Mouse (Mus musculus): Measurements from ENCODE around the gene Ltb4r2. TPM values are rescaled to one million over a fixed set of nuclear protein-coding genes. Genes with fewer than 3 reads are reported as not detected.

The Ltb4r2 gene
- polyA plus RNA-seq (2012; rRNA removed): 0.84 and 1.5 TPM in 2 replicates

DNA sequence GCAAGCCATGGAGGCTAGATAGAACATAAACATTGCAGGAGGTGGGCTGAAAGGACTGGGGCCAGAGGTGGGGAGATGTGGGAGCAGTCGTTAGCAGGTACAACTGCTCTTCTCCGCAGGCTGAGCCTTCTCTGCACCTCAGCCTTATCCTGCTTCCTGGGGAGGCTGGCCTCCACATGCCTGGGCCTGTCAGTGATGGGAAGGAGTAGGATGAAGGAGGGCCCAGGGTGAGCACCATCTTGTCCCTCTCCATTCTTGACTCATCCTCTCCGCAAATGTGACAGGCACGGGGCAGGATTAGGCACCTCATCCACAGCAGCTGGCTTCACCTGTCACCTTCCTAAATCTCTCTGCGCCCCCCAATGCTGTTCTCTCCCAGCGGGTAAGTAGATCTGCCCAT, at the start of gene Ltb4r2:
Ltb4r2 (plus strand) TSS at position 266 of the 400 bp plus-strand sequence.

DNA sequence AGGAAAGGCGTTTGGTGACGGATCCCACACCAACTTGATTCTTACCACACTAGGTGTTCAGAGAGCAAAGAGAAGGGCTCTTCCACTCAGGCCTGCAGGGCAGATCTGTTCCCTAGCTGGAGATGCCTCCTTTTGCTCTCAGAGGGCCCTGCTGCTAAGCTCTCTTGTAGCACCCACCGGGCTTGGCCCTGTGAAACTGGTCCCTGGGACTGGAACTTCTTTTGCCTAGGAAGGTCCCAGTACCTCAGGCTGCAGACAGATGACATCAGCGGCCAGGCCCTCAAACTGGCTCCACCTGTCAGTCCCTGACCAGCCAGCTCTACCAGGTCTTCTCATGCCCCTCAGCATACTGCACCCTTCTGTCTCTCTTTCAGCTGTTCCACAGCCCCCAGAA, 47.5 kb upstream of the Ltb4r2 start, which contains the start of gene Tgm1:
Tgm1 (minus strand) TSS at position 198 of the 394 bp plus-strand sequence.

DNA sequence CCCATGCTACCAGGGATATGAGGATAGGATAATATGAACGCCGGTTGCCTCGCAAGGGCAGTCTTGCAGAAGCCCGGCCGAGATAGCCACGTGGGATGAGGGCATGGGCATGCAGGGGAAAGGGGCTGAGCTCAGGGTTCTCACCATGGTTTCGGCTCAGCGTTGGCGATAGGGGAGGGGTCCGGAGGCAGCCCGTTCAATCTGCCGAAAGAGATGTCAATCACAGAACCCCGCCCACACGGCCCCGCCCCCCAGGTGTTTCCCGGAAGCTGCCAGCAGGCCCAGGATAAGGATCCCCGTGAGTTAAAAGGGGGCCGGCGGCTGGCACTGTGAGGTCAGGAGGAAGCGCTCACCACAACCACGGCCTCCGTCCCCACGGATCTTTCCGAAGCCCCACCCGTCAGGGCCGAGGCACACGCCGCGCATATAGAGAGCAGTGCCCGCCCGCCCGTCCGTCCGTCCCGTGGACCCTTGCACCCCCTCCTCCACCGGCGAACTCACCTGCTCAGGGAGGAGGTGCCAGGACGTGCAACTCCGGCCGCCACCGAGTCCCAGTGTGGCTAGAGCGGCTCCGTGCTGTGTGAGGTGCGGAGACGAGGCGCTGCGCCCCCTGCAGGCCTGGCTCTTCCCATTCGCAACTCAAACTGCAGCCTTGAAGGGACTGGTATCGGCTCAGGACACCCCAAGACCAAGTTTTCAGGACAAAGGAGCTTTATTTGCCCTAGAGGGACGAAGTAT, 39.4 kb upstream of the Ltb4r2 start, which contains the start of gene Rabggta:
Rabggta (minus strand) TSS at position 564 of the 738 bp plus-strand sequence.

DNA sequence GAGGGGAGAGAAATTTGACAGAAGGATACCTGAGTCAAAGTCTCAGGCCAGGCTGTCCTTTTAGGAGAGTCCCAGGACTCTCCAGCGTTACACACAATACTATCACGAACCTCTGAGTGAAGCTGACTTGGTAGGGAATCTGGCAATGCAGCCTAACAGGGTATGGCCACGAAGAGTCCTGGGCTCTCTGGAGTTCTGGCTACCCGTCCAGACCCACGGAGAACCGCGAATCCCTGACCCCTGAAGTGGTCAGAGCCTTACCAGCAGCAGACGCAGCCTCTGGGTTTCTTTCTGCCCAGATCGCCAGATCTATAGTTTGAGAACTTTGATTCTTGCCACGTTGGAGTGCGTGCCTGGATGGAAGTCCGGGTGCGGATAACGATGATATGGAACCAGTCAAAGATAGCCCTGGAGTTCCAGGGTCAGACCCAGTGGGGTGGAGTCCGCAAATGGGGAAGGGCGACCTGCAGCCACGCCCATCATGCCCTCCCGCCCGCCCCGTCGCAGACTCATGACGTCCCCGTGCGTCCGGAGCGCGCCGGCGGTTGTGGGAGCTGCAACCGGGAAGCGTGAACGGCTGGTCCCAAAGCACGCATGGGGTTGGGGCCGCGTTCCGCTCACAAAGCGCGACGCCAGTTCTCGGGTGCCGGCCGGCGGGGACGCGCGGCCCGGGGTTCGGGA, 15.9 kb upstream of the Ltb4r2 start, which contains the start of the genes Dhrs1 and Nop9:
Dhrs1 (minus strand) TSS at position 511 of the 681 bp plus-strand sequence.
Nop9 (plus strand) TSS at position 514 of the 681 bp plus-strand sequence.

DNA sequence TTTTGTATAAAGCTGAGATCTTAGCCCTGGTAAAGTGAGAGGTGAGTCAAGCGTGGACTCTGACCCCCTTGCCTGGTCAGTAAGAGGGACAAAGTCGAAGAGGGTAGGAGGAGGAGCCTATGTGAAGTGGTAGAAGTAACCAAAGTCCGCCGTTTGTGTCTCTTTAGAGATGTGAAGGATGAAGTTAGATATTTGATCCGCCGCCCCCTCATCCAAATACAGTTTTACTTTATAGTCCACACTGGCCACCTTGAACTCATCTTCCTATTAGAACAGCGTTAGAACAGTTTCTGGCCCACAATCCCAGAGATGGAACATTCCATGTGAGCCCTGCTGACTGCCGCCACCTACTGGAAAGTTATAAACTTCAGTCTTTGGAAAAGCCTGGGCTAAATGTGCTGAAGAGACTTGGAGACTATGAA, 2.9 kb upstream of the Ltb4r2 start, which contains the start of gene Cideb:
Cideb (minus strand) TSS at position 96 of the 422 bp plus-strand sequence.

DNA sequence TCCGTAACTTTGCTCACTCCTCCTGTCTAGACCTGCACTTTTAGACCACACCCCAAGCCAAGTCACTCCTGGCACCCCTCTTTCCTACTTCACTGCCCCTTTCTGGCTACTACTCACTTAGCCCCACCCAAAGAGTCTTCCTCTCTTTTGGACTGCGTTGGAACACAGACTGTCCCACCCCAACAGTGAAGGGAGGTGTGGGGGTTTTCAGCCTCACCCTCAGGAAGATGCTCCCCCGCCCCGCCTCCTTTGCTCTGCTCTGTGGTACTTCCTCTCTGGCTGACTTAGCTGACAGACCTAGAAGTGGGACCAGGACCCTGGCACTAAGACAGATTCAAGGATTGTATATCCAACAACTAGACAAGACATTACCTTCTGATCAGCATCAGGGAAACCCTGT, 4.5 kb downstream of the Ltb4r2 start, which contains the start of gene Ltb4r1:
Ltb4r1 (plus strand) TSS at position 267 of the 400 bp plus-strand sequence.

DNA sequence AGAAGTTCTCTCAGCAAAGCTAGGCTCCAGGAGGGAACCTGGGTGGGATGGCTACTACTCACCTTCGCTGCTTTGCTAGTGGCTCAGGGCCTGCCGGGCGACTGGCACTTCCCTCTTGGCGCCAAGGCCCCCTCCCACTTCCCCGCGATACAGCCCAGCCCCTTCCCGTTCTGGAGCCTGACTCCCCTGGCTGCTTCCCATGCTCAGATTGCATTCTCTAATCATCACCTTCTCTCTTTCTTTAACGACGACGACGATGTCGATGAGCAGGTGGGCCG, 22.7 kb downstream of the Ltb4r2 start, which contains the start of gene Adcy4:
Adcy4 (minus strand) TSS at position 138 of the 278 bp plus-strand sequence.

DNA sequence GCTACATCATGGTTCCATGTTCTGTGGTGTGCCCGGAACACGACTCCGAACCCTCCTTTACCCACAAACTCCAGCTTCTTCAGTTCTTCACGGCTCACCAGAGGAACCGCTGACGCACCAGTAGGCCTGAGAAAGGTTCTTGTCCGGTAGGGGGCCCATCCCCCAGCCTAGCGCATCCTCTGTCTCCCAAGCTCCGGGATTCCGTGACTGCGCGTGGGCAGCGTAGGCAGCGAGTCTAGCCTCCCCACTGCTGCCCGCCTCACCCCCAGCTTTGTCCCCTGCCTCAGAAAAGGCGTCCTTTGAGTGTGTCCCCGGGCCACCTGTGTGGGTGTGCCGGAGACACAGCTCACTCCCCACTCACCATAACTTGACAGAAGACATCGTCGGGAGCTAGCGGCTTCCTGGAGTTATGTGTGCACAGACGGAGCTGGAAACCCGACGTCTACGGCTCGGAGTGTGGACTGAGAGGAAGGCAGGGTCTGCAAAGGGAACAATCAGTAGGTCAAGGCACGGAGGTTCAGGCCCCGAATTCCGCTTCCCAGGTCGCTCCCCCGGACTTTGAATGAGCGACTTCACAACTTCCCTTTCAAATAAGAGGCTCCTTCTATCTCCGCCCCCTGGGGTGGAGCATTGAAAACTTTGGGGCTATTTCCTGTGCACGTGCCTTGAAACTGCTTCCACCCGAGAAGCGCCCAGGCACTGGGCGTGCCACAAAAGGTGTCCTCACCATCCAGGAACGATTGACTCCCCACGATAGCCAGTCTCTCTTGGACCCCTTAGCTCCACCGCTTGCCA, 27.2 kb downstream of the Ltb4r2 start, which contains the start of gene Ripk3:
Ripk3 (minus strand) TSS at position 610 of the 795 bp plus-strand sequence.

Other genes starting within 250 kb of the Ltb4r2 start
- 0.25 and 0.51 TPM in 2 replicates for gene Nrl, start 236.4 kb upstream of the Ltb4r2 start, polyA plus RNA-seq (2012; rRNA removed)
- gene Pck2, start 221.2 kb upstream of the Ltb4r2 start, polyA plus RNA-seq (2012; rRNA removed): 114 and 117 TPM in 2 replicates
- gene Dcaf11, start 201.4 kb upstream of the Ltb4r2 start, polyA plus RNA-seq (2012; rRNA removed): 107 and 112 TPM in 2 replicates
- 1.3 and 2.9 TPM in 2 replicates for gene A730061H03Rik, start 201.0 kb upstream of the Ltb4r2 start, polyA plus RNA-seq (2012; rRNA removed)
- 1.9 and 2.0 TPM in 2 replicates for gene Fitm1, start 185.8 kb upstream of the Ltb4r2 start, polyA plus RNA-seq (2012; rRNA removed)
- 58.3 and 96.0 TPM in 2 replicates for gene Psme1, start 183.3 kb upstream of the Ltb4r2 start, polyA plus RNA-seq (2012; rRNA removed)
- gene Emc9, start 176.1 kb upstream of the Ltb4r2 start, polyA plus RNA-seq (2012; rRNA removed): 19.9 and 28.3 TPM in 2 replicates
- 46.8 and 51.0 TPM in 2 replicates for gene Psme2, start 170.3 kb upstream of the Ltb4r2 start, polyA plus RNA-seq (2012; rRNA removed)
- gene Rnf31, start 169.7 kb upstream of the Ltb4r2 start, polyA plus RNA-seq (2012; rRNA removed): 42.3 and 49.7 TPM in 2 replicates
- 65.1 and 79.5 TPM in 2 replicates for gene Irf9, start 157.9 kb upstream of the Ltb4r2 start, polyA plus RNA-seq (2012; rRNA removed)
- 6.2 and 9.8 TPM in 2 replicates for gene Rec8, start 143.4 kb upstream of the Ltb4r2 start, polyA plus RNA-seq (2012; rRNA removed)
- gene Ipo4, start 125.5 kb upstream of the Ltb4r2 start, polyA plus RNA-seq (2012; rRNA removed): 164 and 192 TPM in 2 replicates
- gene Gm49378, start 123.5 kb upstream of the Ltb4r2 start, polyA plus RNA-seq (2012; rRNA removed): 26.7 and 33.9 TPM in 2 replicates
- gene Tm9sf1, start 117.6 kb upstream of the Ltb4r2 start, polyA plus RNA-seq (2012; rRNA removed): 122 and 137 TPM in 2 replicates
- gene Tssk4, start 111.2 kb upstream of the Ltb4r2 start, polyA plus RNA-seq (2012; rRNA removed): 0.90 and 1.4 TPM in 2 replicates
- gene Mdp1, start 100.9 kb upstream of the Ltb4r2 start, polyA plus RNA-seq (2012; rRNA removed): 16.1 and 21.4 TPM in 2 replicates
- gene Gmpr2, start 89.5 kb upstream of the Ltb4r2 start, polyA plus RNA-seq (2012; rRNA removed): 13.6 and 17.9 TPM in 2 replicates
- gene Nedd8, start 89.3 kb upstream of the Ltb4r2 start, polyA plus RNA-seq (2012; rRNA removed): 199 and 293 TPM in 2 replicates
- 10.7 and 14.9 TPM in 2 replicates for gene Tinf2, start 79.6 kb upstream of the Ltb4r2 start, polyA plus RNA-seq (2012; rRNA removed)
- gene Tgm1, start 47.5 kb upstream of the Ltb4r2 start, polyA plus RNA-seq (2012; rRNA removed): 1.5 and 1.9 TPM in 2 replicates
- 47.9 and 58.1 TPM in 2 replicates for gene Rabggta, start 39.2 kb upstream of the Ltb4r2 start, polyA plus RNA-seq (2012; rRNA removed)
- 42.0 and 65.0 TPM in 2 replicates for gene Dhrs1, start 15.7 kb upstream of the Ltb4r2 start, polyA plus RNA-seq (2012; rRNA removed)
- gene Nop9, start 15.7 kb upstream of the Ltb4r2 start, polyA plus RNA-seq (2012; rRNA removed): 14.0 and 19.1 TPM in 2 replicates
- 1.9 TPM in 2 replicates for gene Cideb, start 3.0 kb upstream of the Ltb4r2 start, polyA plus RNA-seq (2012; rRNA removed)
- gene Ltb4r1, start 4.5 kb downstream of the Ltb4r2 start, polyA plus RNA-seq (2012; rRNA removed): 2.2 and 2.8 TPM in 2 replicates
- 16.8 and 28.3 TPM in 2 replicates for gene Adcy4, start 22.7 kb downstream of the Ltb4r2 start, polyA plus RNA-seq (2012; rRNA removed)
- gene Ripk3, start 27.4 kb downstream of the Ltb4r2 start, polyA plus RNA-seq (2012; rRNA removed): 9.8 and 12.0 TPM in 2 replicates
- 48.6 and 49.5 TPM in 2 replicates for gene Nfatc4, start 61.7 kb downstream of the Ltb4r2 start, polyA plus RNA-seq (2012; rRNA removed)
- gene Nynrin, start 92.6 kb downstream of the Ltb4r2 start, polyA plus RNA-seq (2012; rRNA removed): 16.1 and 17.4 TPM in 2 replicates
- 0.63 and 0.67 TPM in 2 replicates for gene Cbln3, start 123.0 kb downstream of the Ltb4r2 start, polyA plus RNA-seq (2012; rRNA removed)
- 21.0 and 21.5 TPM in 2 replicates for gene Khnyn, start 123.5 kb downstream of the Ltb4r2 start, polyA plus RNA-seq (2012; rRNA removed)
- 44.7 and 46.6 TPM in 2 replicates for gene Sdr39u1, start 138.9 kb downstream of the Ltb4r2 start, polyA plus RNA-seq (2012; rRNA removed)
- 2.2 and 2.7 TPM in 2 replicates for gene Cma1, start 183.2 kb downstream of the Ltb4r2 start, polyA plus RNA-seq (2012; rRNA removed)
- gene Cma2, start 189.6 kb downstream of the Ltb4r2 start, polyA plus RNA-seq (2012; rRNA removed): not detected in 2 replicates